Mouse (Mus musculus) megakaryocyte, embryonic 14.5 days (primary cell): ENCODE data around the gene Gm13040. TPM values are rescaled to one million over a fixed set of nuclear protein-coding genes. Genes with fewer than 3 reads are reported as not detected.
"Not testable (repeated sequence)": the region's sequence is repeated elsewhere in the genome, so short reads cannot be mapped to it uniquely, and the experiment has no call there.

ENCODE experiments used
- H3K27me3 ChIP-seq: replicated peaks from 2 replicates; pipeline ENCODE3; 2012; ENCODE audit warnings: inconsistent platforms
- H3K36me3 ChIP-seq: replicated peaks from 2 replicates; pipeline ENCODE3; 2012; ENCODE audit warnings: low read length, inconsistent platforms, mixed read lengths
- H3K4me1 ChIP-seq: 2 replicates; pipeline ENCODE4 v1.6.1; 2012; ENCODE audit warnings: inconsistent platforms
- H3K4me3 ChIP-seq: replicated peaks from 2 replicates; pipeline ENCODE3; 2012; ENCODE audit warnings: moderate library complexity, mild to moderate bottlenecking, inconsistent platforms
- H3K9me3 ChIP-seq: 2 replicates; pipeline ENCODE4 v1.6.1; 2012; ENCODE audit warnings: inconsistent platforms
- FLI1 ChIP-seq: IDR thresholded peaks from 2 replicates; pipeline ENCODE4 v1.6.1; 2012; ENCODE audit warnings: low read length, inconsistent platforms, mixed read lengths
- GATA1 ChIP-seq: IDR thresholded peaks from 3 replicates; pipeline ENCODE4 v1.6.1; 2012; ENCODE audit warnings: mixed read lengths, low read length, inconsistent platforms, borderline replicate concordance
- polyA plus RNA-seq: library from polyadenylated mRNA; stranded (reverse); fragments of >175 nt; gene quantifications from 2 replicates; pipeline ENCODE4 v1.2.3, GENCODE M21; 2012; ENCODE audit warnings: low replicate concordance; ENCODE audit not compliant: insufficient read depth

Gm13040 gene
- not detected in 2 replicates for polyA plus RNA-seq

GRCm38 (mm10) chr4:143535654-143536053 is at the start of gene Gm13040:
Gene Gm13040 (plus strand): TSS chr4:143535954.
- not testable (repeated sequence) for H3K9me3 ChIP-seq, H3K36me3 ChIP-seq

GRCm38 (mm10) chr4:143511043-143511442 is 24.7 kb upstream of the Gm13040 start, which contains the start of gene Gm13043:
Gene Gm13043 (plus strand): TSS chr4:143511343.
- TF ChIP-seq FLI1 (no peak), GATA1 (no peak)
- H3K9me3 ChIP-seq, result no peaks in the 10 kb centered on the region; the same call in 1 of the 2 replicates
- H3K27me3 ChIP-seq, result no peaks in the 10 kb centered on the region
- no peaks in the 10 kb centered on the region for H3K36me3 ChIP-seq
- H3K4me1 ChIP-seq, result no peaks in the 10 kb centered on the region
- no peak within 1 kb of the TSS for H3K4me3 ChIP-seq

More at GRCm38 (mm10) chr4:143535654-143536053, at the start of gene Gm13040:
- H3K27me3 ChIP-seq, H3K4me3 ChIP-seq, H3K4me1 ChIP-seq: not testable (repeated sequence)

GRCm38 (mm10) chr4:143551400-143551799 is 15.6 kb downstream of the Gm13040 start, which contains the start of the genes BC080695 and Gm13057:
Gene BC080695 (plus strand): TSS chr4:143551700.
Gene Gm13057 (plus strand): TSS chr4:143551709.
- not testable (repeated sequence) for H3K4me3 ChIP-seq, H3K9me3 ChIP-seq, H3K27me3 ChIP-seq, H3K4me1 ChIP-seq, H3K36me3 ChIP-seq

Other genes starting within 250 kb of the Gm13040 start
- gene Pdpn, start 236.4 kb upstream of the Gm13040 start, polyA plus RNA-seq, result not detected in 2 replicates
- gene Lrrc38, start 186.2 kb upstream of the Gm13040 start, polyA plus RNA-seq, result not detected in 2 replicates
- not detected in 2 replicates for gene Pramel1, start 141.5 kb upstream of the Gm13040 start, polyA plus RNA-seq
- gene Pramef8, start 123.5 kb upstream of the Gm13040 start, polyA plus RNA-seq, result 0.29 TPM in 1 of 2 replicates, not detected in the other
- not detected in 2 replicates for gene Oog4, start 85.6 kb upstream of the Gm13040 start, polyA plus RNA-seq
- not detected in 2 replicates for gene Gm13043, start 24.6 kb upstream of the Gm13040 start, polyA plus RNA-seq
- gene BC080695, start 15.7 kb downstream of the Gm13040 start, polyA plus RNA-seq, result not detected in 2 replicates
- not detected in 2 replicates for gene Gm13057, start 15.8 kb downstream of the Gm13040 start, polyA plus RNA-seq
- gene Gm13083, start 79.0 kb downstream of the Gm13040 start, polyA plus RNA-seq, result not detected in 2 replicates
- not detected in 2 replicates for gene Gm13088, start 121.3 kb downstream of the Gm13040 start, polyA plus RNA-seq
- gene Gm13089, start 166.8 kb downstream of the Gm13040 start, polyA plus RNA-seq, result not detected in 2 replicates
- not detected in 2 replicates for gene Gm13078, start 183.5 kb downstream of the Gm13040 start, polyA plus RNA-seq